Comparison of ENCODE assay signal across 13 mouse cellular contexts in the genomic region with DNA sequence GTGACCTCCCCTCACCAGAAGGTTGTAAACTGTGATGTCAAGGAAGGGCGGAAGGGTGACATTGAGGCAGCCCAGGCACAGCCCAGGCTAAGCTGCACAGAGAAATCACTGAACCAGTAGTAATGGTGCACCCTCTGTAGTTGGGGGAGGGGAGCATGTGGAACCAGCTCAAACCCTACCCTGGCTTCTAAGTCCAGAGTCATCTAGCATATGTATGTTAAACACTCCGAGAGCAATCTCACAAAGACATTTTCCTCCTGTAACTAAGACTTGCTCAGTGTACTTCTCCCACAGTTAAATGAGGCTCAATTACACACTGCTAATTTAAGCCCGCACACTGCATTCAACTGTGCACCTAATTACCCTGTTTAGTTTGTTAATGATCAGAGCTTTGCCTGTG.
A peak's percentile ranks its signal among the peaks of the same experiment; 100 is the strongest.
DNase-seq lines count a peak whose midpoint lies in the region; ATAC-seq and TF ChIP-seq lines count a peak whose summit lies in the region.
"Had no signal": no experiment of that assay in that cellular context is flagged by ENCODE, and none has a peak within 500 bp of the region (broad histone marks: within the 10 kb centered on the region; RNA-seq: fewer than 3 reads in every experiment).

No protein-coding gene starts in this region.

- no peaks in the 10 kb centered on the region for H3K4me1 ChIP-seq in lung, postnatal 0 days (ENCODE audit: insufficient read depth, low read depth, low read length)
- H3K4me1 ChIP-seq in lung, adult 2 months (ENCODE audit: control insufficient read depth, insufficient read depth, low read length) = no peaks in the 10 kb centered on the region
- peaks cover 54% of the 10 kb centered on the region for H3K4me1 ChIP-seq in forebrain, embryonic 13.5 days
- no peaks in the 10 kb centered on the region for H3K4me1 ChIP-seq in stomach, postnatal 0 days (replicated peaks; ENCODE audit: control insufficient read depth, insufficient read depth)

- no peaks in the 10 kb centered on the region for H3K36me3 ChIP-seq in lung, postnatal 0 days (ENCODE audit: insufficient read depth, low read length)
- no peaks in the 10 kb centered on the region for H3K36me3 ChIP-seq in forebrain, embryonic 13.5 days (ENCODE audit: poor library complexity, severe bottlenecking)
- no peaks in the 10 kb centered on the region for H3K36me3 ChIP-seq in stomach, postnatal 0 days (ENCODE audit: control insufficient read depth, insufficient read depth, low read length)

- TF ChIP-seq CTCF in lung, postnatal 0 days (IDR thresholded peaks at IDR 0.05) = no peak
- no peak for TF ChIP-seq CTCF in lung, adult 2 months (IDR thresholded peaks at IDR 0.05; ENCODE audit: insufficient read depth, low read length)
- no peak for TF ChIP-seq CTCF in stomach, postnatal 0 days (IDR thresholded peaks at IDR 0.05; ENCODE audit: low read depth)

- no peaks in the 10 kb centered on the region for H3K9me3 ChIP-seq in lung, postnatal 0 days (ENCODE audit: low read length)
- no peaks in the 10 kb centered on the region for H3K9me3 ChIP-seq in forebrain, embryonic 13.5 days (replicated peaks)
- H3K9me3 ChIP-seq in stomach, postnatal 0 days (ENCODE audit: control insufficient read depth, low read length) = no peaks in the 10 kb centered on the region

- TF ChIP-seq EP300 in lung, postnatal 0 days (IDR thresholded peaks at IDR 0.05) = no peak
- no peak for TF ChIP-seq EP300 in stomach, postnatal 0 days (optimal IDR thresholded peaks at IDR 0.05)

- ATAC-seq in lung, postnatal 0 days = 0 out of 2 replicates have a peak, but pooled peaks have one; percentile 32
- ATAC-seq in forebrain, embryonic 13.5 days = peak; percentile 87
- ATAC-seq in stomach, postnatal 0 days (ENCODE audit: low FRiP score, low TSS enrichment) = no peak
- ATAC-seq: inflammation-experienced regulatory T-cells, adult 6 months had no signal

- H3K27me3 ChIP-seq in lung, postnatal 0 days (replicated peaks; ENCODE audit: insufficient read depth, low read length) = no peaks in the 10 kb centered on the region
- no peaks in the 10 kb centered on the region for H3K27me3 ChIP-seq in forebrain, embryonic 13.5 days
- H3K27me3 ChIP-seq in stomach, postnatal 0 days (ENCODE audit: control insufficient read depth, insufficient read depth, low read length) = no peaks in the 10 kb centered on the region
- H3K27me3 ChIP-seq: CH12.LX had no signal

- WGBS in lung, postnatal 0 days = 70% methylated on average over 3 of the region's 3 CpGs
- WGBS in lung, adult 2 months = 76% methylated on average over 3 of the region's 3 CpGs
- WGBS in forebrain, embryonic 13.5 days = 15% methylated on average over 3 of the region's 3 CpGs
- 72% methylated on average over 3 of the region's 3 CpGs for WGBS in stomach, postnatal 0 days

- no peak for DNase-seq in lung, postnatal 0 days (ENCODE audit: low spot score)
- DNase-seq in lung, adult 2 months = no peak
- peak; percentile 17 for DNase-seq in mesoderm, embryonic 11.5 days (ENCODE audit: low read depth, low spot score)
- DNase-seq in retina, embryonic 14.5 days (ENCODE audit: low spot score) = peak; percentile 74
- DNase-seq in stomach, postnatal 0 days (ENCODE audit: low spot score) = no peak
- DNase-seq in adrenal gland, postnatal 10 days = no peak
- no peak for DNase-seq in cerebellum, postnatal 4 days (ENCODE audit: low spot score in 2 of 2)
- DNase-seq: cerebellum, adult 8-10 months; lung, adult 18-20 months; thymus, adult 18-20 months had no signal

- H3K9ac ChIP-seq in lung, postnatal 0 days (replicated peaks; ENCODE audit: low read depth) = no peak overlapping the region
- H3K9ac ChIP-seq in forebrain, embryonic 13.5 days = no peak overlapping the region
- H3K9ac ChIP-seq in stomach, postnatal 0 days (ENCODE audit: low read length) = no peak overlapping the region

- no peak for TF ChIP-seq POLR2A in lung, adult 2 months (IDR thresholded peaks at IDR 0.05; ENCODE audit: borderline replicate concordance, extremely low read depth, low read depth, low read length)

- H3K27ac ChIP-seq in lung, postnatal 0 days (ENCODE audit: low read length) = no peak overlapping the region
- peak overlapping the region; percentile 91 for H3K27ac ChIP-seq in forebrain, embryonic 13.5 days
- no peak overlapping the region for H3K27ac ChIP-seq in stomach, postnatal 0 days (replicated peaks)

- no peak overlapping the region for H3K4me3 ChIP-seq in lung, postnatal 0 days (ENCODE audit: low read depth, low read length)
- no peak overlapping the region for H3K4me3 ChIP-seq in lung, adult 2 months (replicated peaks; ENCODE audit: extremely low read depth, low read depth, low read length)
- H3K4me3 ChIP-seq in forebrain, embryonic 13.5 days = no peak overlapping the region
- H3K4me3 ChIP-seq in stomach, postnatal 0 days (ENCODE audit: low read depth, low read length) = no peak overlapping the region

- no peak overlapping the region for H3K4me2 ChIP-seq in lung, postnatal 0 days (replicated peaks; ENCODE audit: low read depth, low read length)
- no peak overlapping the region for H3K4me2 ChIP-seq in forebrain, embryonic 13.5 days
- H3K4me2 ChIP-seq in stomach, postnatal 0 days (replicated peaks; ENCODE audit: low read depth) = no peak overlapping the region

Comparison
In these comparisons a context has a peak if more than half of its experiments do, and no peak if none do; other contexts are left out.
1. DNase-seq: peak in mesoderm, embryonic 11.5 days (single experiment) and retina, embryonic 14.5 days (single experiment); none in lung, postnatal 0 days (single experiment), lung, adult 2 months (single experiment), stomach, postnatal 0 days (single experiment), adrenal gland, postnatal 10 days (single experiment) and cerebellum, postnatal 4 days (0 of 2).